Mouse (Mus musculus): ENCODE results near the gene Lrrc4c. TPM values are rescaled to one million over a fixed set of nuclear protein-coding genes. Genes with fewer than 3 reads are reported as not detected.
A peak's percentile ranks its signal among the peaks of the same experiment; 100 is the strongest.

Lrrc4c gene
- polyA plus RNA-seq, 1 experiment from 2014 or later, result 7.6 TPM

GRCm38 (mm10) chr2:97467031-97467549, 1149.1 kb downstream of the Lrrc4c start:
- peak; percentile 55; the same call in 1 of the 2 replicates for ATAC-seq (ENCODE audit: insufficient number of reproducible peaks, insufficient read depth, low FRiP score, low read depth)
- under 1% methylated on average over 26 of the region's 26 CpGs for WGBS
- Histone ChIP-seq H3K4me2 (replicated peaks; ENCODE audit: low read depth, low read length) (peak overlapping the region; percentile 86), H3K9ac (replicated peaks; ENCODE audit: low read depth, low read length) (no peak overlapping the region; the same call in 1 of the 2 replicates), H3K4me3 (ENCODE audit: low read depth, low read length) (peak overlapping the region; percentile 47), H3K9me3 (ENCODE audit: control insufficient read depth, low read depth, low read length) (no peaks in the 10 kb centered on the region), H3K27ac (ENCODE audit: low read length) (peak overlapping the region; percentile 66; the same call in 1 of the 2 replicates), H3K27me3 (ENCODE audit: control insufficient read depth, insufficient read depth, low read length) (no peaks in the 10 kb centered on the region), H3K4me1 (ENCODE audit: control insufficient read depth, insufficient read depth, low read length) (no peaks in the 10 kb centered on the region), H3K36me3 (ENCODE audit: control insufficient read depth, insufficient read depth, low read length) (no peaks in the 10 kb centered on the region)

- Histone ChIP-seq H3K27ac (ENCODE audit: low read length) (no peak overlapping the region), H3K4me1 (ENCODE audit: control insufficient read depth, insufficient read depth, low read length) (no peaks in the 10 kb centered on the region), H3K9me3 (ENCODE audit: control insufficient read depth, low read depth, low read length) (no peaks in the 10 kb centered on the region), H3K9ac (replicated peaks; ENCODE audit: low read depth, low read length) (no peak overlapping the region), H3K36me3 (ENCODE audit: control insufficient read depth, insufficient read depth, low read length) (no peaks in the 10 kb centered on the region), H3K27me3 (ENCODE audit: control insufficient read depth, insufficient read depth, low read length) (no peaks in the 10 kb centered on the region), H3K4me3 (ENCODE audit: low read depth, low read length) (peak overlapping the region; percentile 47), H3K4me2 (replicated peaks; ENCODE audit: low read depth, low read length) (peak overlapping the region; percentile 86)
- WGBS, result 11% methylated on average over 8 of the region's 8 CpGs
- ATAC-seq (ENCODE audit: insufficient number of reproducible peaks, insufficient read depth, low FRiP score, low read depth), result no peak
These were observed 1149.7 kb downstream of the Lrrc4c start for GRCm38 (mm10) chr2:97467664-97468063.

GRCm38 (mm10) chr2:97468372-97468771, 1150.4 kb downstream of the Lrrc4c start:
- WGBS, result 33% methylated on average over 5 of the region's 5 CpGs
- no peak for ATAC-seq (ENCODE audit: insufficient number of reproducible peaks, insufficient read depth, low FRiP score, low read depth)
- no peaks in the 10 kb centered on the region for H3K4me1 ChIP-seq (ENCODE audit: control insufficient read depth, insufficient read depth, low read length)
- H3K27ac ChIP-seq (ENCODE audit: low read length), result no peak overlapping the region
- H3K27me3 ChIP-seq (ENCODE audit: control insufficient read depth, insufficient read depth, low read length), result no peaks in the 10 kb centered on the region
- H3K4me2 ChIP-seq (replicated peaks; ENCODE audit: low read depth, low read length), result peak overlapping the region; percentile 86
- peak overlapping the region; percentile 47; the same call in 1 of the 2 replicates for H3K4me3 ChIP-seq (ENCODE audit: low read depth, low read length)
- H3K9me3 ChIP-seq (ENCODE audit: control insufficient read depth, low read depth, low read length), result no peaks in the 10 kb centered on the region
- H3K9ac ChIP-seq (replicated peaks; ENCODE audit: low read depth, low read length), result no peak overlapping the region
- no peaks in the 10 kb centered on the region for H3K36me3 ChIP-seq (ENCODE audit: control insufficient read depth, insufficient read depth, low read length)

GRCm38 (mm10) chr2:97469396-97469795, 1151.4 kb downstream of the Lrrc4c start:
- Histone ChIP-seq H3K4me3 (ENCODE audit: low read depth, low read length) (peak overlapping the region; percentile 47; the same call in 1 of the 2 replicates), H3K4me1 (ENCODE audit: control insufficient read depth, insufficient read depth, low read length) (no peaks in the 10 kb centered on the region), H3K36me3 (ENCODE audit: control insufficient read depth, insufficient read depth, low read length) (no peaks in the 10 kb centered on the region), H3K9ac (replicated peaks; ENCODE audit: low read depth, low read length) (no peak overlapping the region), H3K27me3 (ENCODE audit: control insufficient read depth, insufficient read depth, low read length) (no peaks in the 10 kb centered on the region), H3K27ac (ENCODE audit: low read length) (no peak overlapping the region), H3K4me2 (replicated peaks; ENCODE audit: low read depth, low read length) (no peak overlapping the region; the same call in 1 of the 2 replicates), H3K9me3 (ENCODE audit: control insufficient read depth, low read depth, low read length) (no peaks in the 10 kb centered on the region)
- no peak for ATAC-seq (ENCODE audit: insufficient number of reproducible peaks, insufficient read depth, low FRiP score, low read depth)
- WGBS, result 41% methylated on average over 2 of the region's 2 CpGs

DNA sequence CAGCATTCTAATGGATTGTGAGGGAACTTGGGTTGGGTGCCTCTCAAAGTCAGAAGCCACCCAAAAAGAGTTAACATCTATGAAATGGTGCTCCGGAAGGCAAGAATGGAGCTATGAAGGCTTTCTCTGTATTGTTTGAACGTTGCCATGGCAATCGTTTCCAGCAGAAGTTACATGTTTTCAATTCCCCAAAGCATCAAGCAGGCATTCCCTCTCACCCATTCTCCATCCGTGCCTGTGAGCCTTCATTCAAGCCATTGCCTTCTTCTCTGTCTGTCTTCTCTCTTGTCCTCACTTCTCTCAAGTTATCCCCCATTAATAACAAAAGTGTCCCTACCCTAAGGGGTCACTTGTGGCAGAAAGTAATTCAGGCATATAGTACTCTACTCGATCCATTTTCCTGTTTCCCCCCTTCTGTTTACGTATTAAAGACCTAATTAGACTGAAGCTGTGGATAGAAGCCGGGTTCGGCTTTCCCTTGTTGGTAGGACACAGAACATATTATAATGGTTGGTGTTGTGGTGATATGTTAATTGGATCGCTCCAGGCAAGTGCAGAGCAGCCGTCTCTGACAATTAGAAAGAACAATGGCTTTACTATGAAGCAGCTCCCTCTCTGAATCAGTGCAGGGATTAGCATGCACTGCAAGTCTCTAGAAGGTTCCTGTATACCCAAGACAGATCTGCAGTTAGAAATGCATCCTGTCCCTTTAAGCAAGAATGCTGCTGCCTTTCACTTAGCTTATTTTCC, 1160.4 kb downstream of the Lrrc4c start:
- H3K36me3 ChIP-seq (ENCODE audit: control insufficient read depth, insufficient read depth, low read length), result no peaks in the 10 kb centered on the region
- H3K9ac ChIP-seq (replicated peaks; ENCODE audit: low read depth, low read length), result no peak overlapping the region
- no peak overlapping the region for H3K4me2 ChIP-seq (replicated peaks; ENCODE audit: low read depth, low read length)
- 80% methylated on average over 10 of the region's 10 CpGs for WGBS
- no peak overlapping the region for H3K4me3 ChIP-seq (ENCODE audit: low read depth, low read length)
- no peaks in the 10 kb centered on the region for H3K27me3 ChIP-seq (ENCODE audit: control insufficient read depth, insufficient read depth, low read length)
- no peak overlapping the region for H3K27ac ChIP-seq (ENCODE audit: low read length)
- H3K9me3 ChIP-seq (ENCODE audit: control insufficient read depth, low read depth, low read length), result no peaks in the 10 kb centered on the region
- no peak for ATAC-seq (ENCODE audit: insufficient number of reproducible peaks, insufficient read depth, low FRiP score, low read depth)
- no peaks in the 10 kb centered on the region for H3K4me1 ChIP-seq (ENCODE audit: control insufficient read depth, insufficient read depth, low read length)

DNA sequence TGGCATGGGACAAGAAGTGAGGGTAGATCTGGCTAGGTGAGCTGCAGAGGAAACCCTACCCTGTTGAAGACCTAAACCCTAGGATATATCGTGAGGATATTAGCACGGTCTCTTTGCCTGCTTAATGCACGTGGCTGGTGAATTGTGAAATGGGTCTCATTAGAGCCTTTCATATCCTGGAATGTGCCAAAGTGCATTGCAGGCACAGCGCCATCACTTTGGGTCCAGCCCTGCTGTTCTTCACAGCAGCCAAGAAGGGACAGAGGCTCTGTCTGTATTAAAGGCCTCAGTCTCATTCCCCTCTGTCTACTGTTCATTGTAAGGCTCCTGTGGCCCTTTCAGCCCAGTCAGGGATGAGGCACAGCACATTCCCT, 1160.9 kb downstream of the Lrrc4c start:
- 70% methylated on average over 4 of the region's 4 CpGs for WGBS
- H3K4me2 ChIP-seq (replicated peaks; ENCODE audit: low read depth, low read length), result no peak overlapping the region
- no peaks in the 10 kb centered on the region for H3K4me1 ChIP-seq (ENCODE audit: control insufficient read depth, insufficient read depth, low read length)
- no peak overlapping the region for H3K27ac ChIP-seq (ENCODE audit: low read length)
- H3K9ac ChIP-seq (replicated peaks; ENCODE audit: low read depth, low read length), result no peak overlapping the region
- no peak for ATAC-seq (ENCODE audit: insufficient number of reproducible peaks, insufficient read depth, low FRiP score, low read depth)
- no peaks in the 10 kb centered on the region for H3K9me3 ChIP-seq (ENCODE audit: control insufficient read depth, low read depth, low read length)
- H3K36me3 ChIP-seq (ENCODE audit: control insufficient read depth, insufficient read depth, low read length), result no peaks in the 10 kb centered on the region
- H3K27me3 ChIP-seq (ENCODE audit: control insufficient read depth, insufficient read depth, low read length), result no peaks in the 10 kb centered on the region
- no peak overlapping the region for H3K4me3 ChIP-seq (ENCODE audit: low read depth, low read length)

DNA sequence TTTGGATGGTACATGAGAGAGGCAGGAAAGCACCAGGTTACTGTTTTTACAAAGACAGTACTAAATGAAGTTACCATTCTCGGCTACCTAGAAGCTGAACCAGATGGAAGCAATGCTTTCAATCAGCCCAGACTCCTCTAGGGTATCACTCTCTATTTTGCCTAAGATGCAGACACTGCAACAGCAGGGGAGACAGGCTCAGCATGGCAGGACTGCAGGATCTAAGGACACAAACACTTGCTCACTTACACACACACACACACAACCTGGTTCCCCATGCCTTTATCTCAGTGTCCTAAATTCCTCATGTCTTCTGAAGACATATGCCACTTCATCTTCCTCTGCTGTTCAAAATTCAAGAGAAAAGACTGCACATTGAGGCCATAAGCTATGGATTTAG, 1167.0 kb downstream of the Lrrc4c start:
- Histone ChIP-seq H3K4me2 (replicated peaks; ENCODE audit: low read depth, low read length) (no peak overlapping the region), H3K9me3 (ENCODE audit: control insufficient read depth, low read depth, low read length) (no peaks in the 10 kb centered on the region), H3K4me3 (ENCODE audit: low read depth, low read length) (no peak overlapping the region), H3K9ac (replicated peaks; ENCODE audit: low read depth, low read length) (no peak overlapping the region), H3K27me3 (ENCODE audit: control insufficient read depth, insufficient read depth, low read length) (no peaks in the 10 kb centered on the region), H3K27ac (ENCODE audit: low read length) (no peak overlapping the region), H3K4me1 (ENCODE audit: control insufficient read depth, insufficient read depth, low read length) (no peaks in the 10 kb centered on the region), H3K36me3 (ENCODE audit: control insufficient read depth, insufficient read depth, low read length) (no peaks in the 10 kb centered on the region)
- WGBS, result 59% methylated on average over 1 of the region's 1 CpGs
- ATAC-seq (ENCODE audit: insufficient number of reproducible peaks, insufficient read depth, low FRiP score, low read depth), result no peak

DNA sequence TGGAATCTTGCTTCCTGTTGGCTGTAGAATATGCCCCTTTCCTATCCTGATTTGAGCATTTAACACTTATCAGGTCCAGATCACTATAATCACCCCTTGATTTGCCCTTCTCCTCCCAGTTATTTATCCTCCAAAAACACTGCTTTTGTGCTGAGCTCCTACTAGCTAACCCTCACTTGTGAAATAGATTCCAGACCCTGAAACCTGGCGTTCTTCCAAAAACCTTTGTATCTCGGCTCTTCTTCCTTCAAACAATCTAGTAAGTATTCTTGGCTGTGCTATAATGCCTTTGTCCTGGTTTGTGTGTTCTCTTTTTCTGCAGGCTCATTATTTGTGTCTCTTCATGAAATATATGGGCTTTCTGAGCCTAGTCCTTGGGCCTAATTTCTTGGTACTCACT, 1167.6 kb downstream of the Lrrc4c start:
- no peak for ATAC-seq (ENCODE audit: insufficient number of reproducible peaks, insufficient read depth, low FRiP score, low read depth)
- WGBS, result 51% methylated on average over 2 of the region's 2 CpGs

More for the DNA sequence above, 1167.6 kb downstream of the Lrrc4c start:
- Histone ChIP-seq H3K27me3 (ENCODE audit: control insufficient read depth, insufficient read depth, low read length) (no peaks in the 10 kb centered on the region), H3K27ac (ENCODE audit: low read length) (no peak overlapping the region), H3K9ac (replicated peaks; ENCODE audit: low read depth, low read length) (no peak overlapping the region), H3K4me2 (replicated peaks; ENCODE audit: low read depth, low read length) (no peak overlapping the region), H3K36me3 (ENCODE audit: control insufficient read depth, insufficient read depth, low read length) (no peaks in the 10 kb centered on the region), H3K4me3 (ENCODE audit: low read depth, low read length) (no peak overlapping the region), H3K9me3 (ENCODE audit: control insufficient read depth, low read depth, low read length) (no peaks in the 10 kb centered on the region), H3K4me1 (ENCODE audit: control insufficient read depth, insufficient read depth, low read length) (no peaks in the 10 kb centered on the region)

All from stomach, embryonic 14.5 days (tissue).